Mouse (Mus musculus) myocyte (in vitro differentiated cells): ENCODE measurements at regions not wholly inside any gene's neighbourhood (a gene's known extent, or its start where the extent isn't known, plus 50 kb on each side); places are given as distances from the start of the nearest gene placed in this dataset.

ENCODE experiments used
- H3K27me3 ChIP-seq: one replicate; pipeline ENCODE4 v1.6.1; 2011; ENCODE audit not compliant: control insufficient read depth, insufficient read depth, insufficient read length
- H3K36me3 ChIP-seq: one replicate; pipeline ENCODE4 v1.6.1; 2011; ENCODE audit not compliant: control insufficient read depth, insufficient read depth
- H3K4me2 ChIP-seq: one replicate; pipeline ENCODE4 v1.6.1; 2011; ENCODE audit warnings: low read depth, control low read depth
- H3K4me3 ChIP-seq: one replicate; pipeline ENCODE4 v1.5.1; 2011; ENCODE audit warnings: mild to moderate bottlenecking, control low read depth, moderate library complexity
- H3K79me2 ChIP-seq: one replicate; pipeline ENCODE4 v1.6.1; 2011; ENCODE audit not compliant: control insufficient read depth, insufficient read depth
- H3ac ChIP-seq: one replicate; pipeline ENCODE4 v1.6.1; 2011; ENCODE audit not compliant: control insufficient read depth, insufficient read length
- CEBPB ChIP-seq: IDR thresholded peaks from 2 replicates; pipeline ENCODE4 v1.6.1; 2011; ENCODE audit warnings: mild to moderate bottlenecking, moderate library complexity; ENCODE audit not compliant: poor library complexity, insufficient read depth, severe bottlenecking
- E2F4 ChIP-seq: IDR thresholded peaks from one replicate; pipeline ENCODE4 v1.6.1; 2011; ENCODE audit warnings: mild to moderate bottlenecking, control low read depth, moderate library complexity; ENCODE audit not compliant: insufficient read depth
- MAX ChIP-seq: IDR thresholded peaks from one replicate; pipeline ENCODE4 v1.6.1; 2011; ENCODE audit warnings: low read depth, mild to moderate bottlenecking, control low read depth
- MYOD1 ChIP-seq, 3 experiments: IDR thresholded peaks; one replicate each; pipeline ENCODE4 v1.6.1; 2011; ENCODE audit warnings: control low read depth in 2 of 3, low read depth in 2 of 3, mild to moderate bottlenecking in 2 of 3, moderate library complexity in 1 of 3; ENCODE audit not compliant: insufficient read length in 2 of 3, control insufficient read depth in 1 of 3
- MYOG ChIP-seq, 3 experiments: IDR thresholded peaks; one replicate each; pipeline ENCODE4 v1.6.1; 2011; ENCODE audit warnings: control low read depth in 2 of 3, low read depth in 2 of 3, mild to moderate bottlenecking in 2 of 3; ENCODE audit not compliant: insufficient read length in 2 of 3, control insufficient read depth in 1 of 3, insufficient read depth in 1 of 3
- POLR2A ChIP-seq: IDR thresholded peaks from one replicate; pipeline ENCODE4 v1.6.1; 2011; ENCODE audit warnings: low read depth, mild to moderate bottlenecking, control low read depth, moderate library complexity; ENCODE audit not compliant: insufficient read length
- POLR2AphosphoS2 ChIP-seq: IDR thresholded peaks from one replicate; pipeline ENCODE4 v1.6.1; 2011; ENCODE audit warnings: low read depth, control low read depth; ENCODE audit not compliant: insufficient read length
- REST ChIP-seq: IDR thresholded peaks from one replicate; pipeline ENCODE4 v1.6.1; 2011; ENCODE audit warnings: mild to moderate bottlenecking, control low read depth, moderate library complexity; ENCODE audit not compliant: insufficient read depth, insufficient read length
- SRF ChIP-seq: IDR thresholded peaks from one replicate; pipeline ENCODE4 v1.6.1; 2011; ENCODE audit warnings: low read depth; ENCODE audit not compliant: control insufficient read depth, insufficient read length
- TCF12 ChIP-seq: IDR thresholded peaks from one replicate; pipeline ENCODE4 v1.6.1; 2011; ENCODE audit warnings: mild to moderate bottlenecking, control low read depth; ENCODE audit not compliant: poor library complexity, insufficient read depth, severe bottlenecking
- TCF3 ChIP-seq: IDR thresholded peaks from one replicate; pipeline ENCODE4 v1.6.1; 2011; ENCODE audit warnings: low read depth, control low read depth; ENCODE audit not compliant: insufficient read length
- USF1 ChIP-seq: IDR thresholded peaks from one replicate; pipeline ENCODE4 v1.6.1; 2011; ENCODE audit warnings: low read depth, mild to moderate bottlenecking, control low read depth, moderate library complexity

DNA sequence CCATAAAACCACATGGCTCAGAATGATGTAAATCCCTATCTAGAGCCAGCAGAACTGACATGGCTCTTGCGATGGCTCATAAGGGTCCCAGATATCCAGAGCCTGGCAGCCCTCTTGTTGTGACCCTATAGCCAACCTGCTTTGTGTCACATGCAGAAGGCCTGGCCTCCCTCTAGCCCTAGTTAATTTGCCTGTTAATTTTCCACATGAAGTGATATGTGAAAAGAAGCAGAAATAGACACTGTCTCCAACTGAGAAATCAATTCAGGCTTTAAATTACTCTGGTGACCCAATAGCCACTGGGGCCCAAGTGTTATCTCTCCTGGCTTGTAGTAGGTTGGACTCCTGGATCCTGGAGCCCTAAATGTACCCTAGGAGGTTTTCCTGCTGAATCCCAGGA, 103.3 kb upstream of the Usp47 start:
- Histone ChIP-seq H3K27me3 (no peaks in the 10 kb centered on the region), H3K4me3 (no peak overlapping the region), H3K4me2 (no peak overlapping the region), H3K36me3 (no peaks in the 10 kb centered on the region), H3ac (no peak overlapping the region), H3K79me2 (no peaks in the 10 kb centered on the region)
- TF ChIP-seq MYOG (IDR thresholded peaks at IDR 0.05; ENCODE audit: control insufficient read depth in 1 of 3, insufficient read depth in 1 of 3, insufficient read length in 2 of 3, low read depth in 2 of 3) = no peak
- no peak for TF ChIP-seq E2F4
- TF ChIP-seq TCF3 = no peak
- TF ChIP-seq POLR2AphosphoS2 = no peak
- no peak for TF ChIP-seq CEBPB
- no peak for TF ChIP-seq TCF12
- TF ChIP-seq SRF = no peak
- no peak for TF ChIP-seq REST
- no peak for TF ChIP-seq MYOD1 (IDR thresholded peaks at IDR 0.05; ENCODE audit: control insufficient read depth in 1 of 3, insufficient read length in 2 of 3, low read depth in 2 of 3)
- TF ChIP-seq MAX = no peak
- TF ChIP-seq USF1 = no peak
- no peak for TF ChIP-seq POLR2A

- no peak overlapping the region for H3K4me3 ChIP-seq
- H3K79me2 ChIP-seq = no peaks in the 10 kb centered on the region
- H3K27me3 ChIP-seq = no peaks in the 10 kb centered on the region
- no peak overlapping the region for H3K4me2 ChIP-seq
- TF ChIP-seq SRF (no peak), MAX (no peak), E2F4 (no peak)
- H3ac ChIP-seq = no peak overlapping the region
- no peaks in the 10 kb centered on the region for H3K36me3 ChIP-seq
Observed at GRCm38 (mm10) chr7:111903741-111904231, 119.5 kb upstream of the Usp47 start.

DNA sequence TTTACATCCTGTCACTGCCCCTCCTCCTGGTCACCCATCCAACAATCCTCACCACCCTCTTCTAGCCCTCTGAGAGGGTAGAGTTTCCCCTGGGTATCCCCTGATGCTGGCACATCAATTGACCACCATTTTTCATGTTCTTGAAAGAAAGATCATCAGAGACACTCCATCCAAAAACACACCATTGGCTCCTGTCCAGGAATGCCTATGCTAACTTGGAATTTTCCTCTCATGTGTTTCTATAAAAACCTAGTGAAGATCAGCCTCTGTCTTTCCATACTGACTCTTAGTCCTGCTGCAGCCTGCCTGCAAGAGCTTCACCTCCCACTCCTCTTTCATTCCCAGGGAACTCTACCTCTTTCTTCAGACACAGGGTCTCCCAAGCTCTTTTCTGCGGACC, 117.2 kb upstream of the Galnt18 start:
- Histone ChIP-seq H3K79me2 (no peaks in the 10 kb centered on the region), H3ac (no peak overlapping the region), H3K27me3 (no peaks in the 10 kb centered on the region), H3K4me2 (no peak overlapping the region), H3K4me3 (no peak overlapping the region), H3K36me3 (no peaks in the 10 kb centered on the region)
- no peak for TF ChIP-seq MYOD1 (IDR thresholded peaks at IDR 0.05; ENCODE audit: control insufficient read depth in 1 of 3, insufficient read length in 2 of 3, low read depth in 2 of 3)

DNA sequence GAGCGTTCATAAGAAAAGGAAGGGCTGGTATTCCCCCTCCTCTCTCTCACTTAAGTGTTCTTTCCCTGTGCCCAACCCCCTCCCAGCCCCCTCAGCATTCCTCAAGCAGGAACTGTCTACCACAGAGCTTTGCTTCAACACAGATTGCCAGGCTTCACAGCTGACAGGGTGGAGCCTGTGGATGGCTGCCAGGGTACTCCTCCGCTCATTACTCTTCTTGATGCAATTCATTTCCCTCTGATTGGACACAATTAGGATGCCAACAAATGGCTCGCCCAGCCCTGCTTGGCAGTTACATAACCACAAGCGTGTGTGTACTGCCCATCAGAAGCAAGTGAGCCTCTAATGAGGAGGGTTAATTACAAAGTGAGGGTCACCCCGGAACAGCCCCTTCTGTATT, 116.5 kb upstream of the Galnt18 start:
- Histone ChIP-seq H3K27me3 (no peaks in the 10 kb centered on the region), H3K36me3 (no peaks in the 10 kb centered on the region), H3ac (no peak overlapping the region), H3K4me2 (peak overlapping the region; percentile 42), H3K79me2 (no peaks in the 10 kb centered on the region), H3K4me3 (no peak overlapping the region)
- TF ChIP-seq MYOD1 (IDR thresholded peaks at IDR 0.05; ENCODE audit: control insufficient read depth in 1 of 3, insufficient read length in 2 of 3, low read depth in 2 of 3) = peak in 2 of 3 experiments; percentile 52 to 70
- TF ChIP-seq POLR2A = no peak
- TF ChIP-seq MYOG (IDR thresholded peaks at IDR 0.05; ENCODE audit: control insufficient read depth in 1 of 3, insufficient read depth in 1 of 3, insufficient read length in 2 of 3, low read depth in 2 of 3) = peak in 2 of 3 experiments; percentile 42 to 78

GRCm38 (mm10) chr7:111882991-111883390, 103.2 kb upstream of the Galnt18 start:
- Histone ChIP-seq H3ac (no peak overlapping the region), H3K79me2 (no peaks in the 10 kb centered on the region), H3K4me3 (no peak overlapping the region), H3K36me3 (no peaks in the 10 kb centered on the region), H3K27me3 (no peaks in the 10 kb centered on the region), H3K4me2 (no peak overlapping the region)
- no peak for TF ChIP-seq TCF12
- TF ChIP-seq SRF = no peak
- no peak for TF ChIP-seq POLR2A
- TF ChIP-seq MYOG (IDR thresholded peaks at IDR 0.05; ENCODE audit: control insufficient read depth in 1 of 3, insufficient read depth in 1 of 3, insufficient read length in 2 of 3, low read depth in 2 of 3) = no peak
- TF ChIP-seq CEBPB = no peak
- TF ChIP-seq USF1 = no peak
- no peak for TF ChIP-seq E2F4
- TF ChIP-seq TCF3 = no peak
- TF ChIP-seq REST = no peak
- TF ChIP-seq MAX = no peak
- no peak for TF ChIP-seq MYOD1 (IDR thresholded peaks at IDR 0.05; ENCODE audit: control insufficient read depth in 1 of 3, insufficient read length in 2 of 3, low read depth in 2 of 3)
- TF ChIP-seq POLR2AphosphoS2 = no peak

DNA sequence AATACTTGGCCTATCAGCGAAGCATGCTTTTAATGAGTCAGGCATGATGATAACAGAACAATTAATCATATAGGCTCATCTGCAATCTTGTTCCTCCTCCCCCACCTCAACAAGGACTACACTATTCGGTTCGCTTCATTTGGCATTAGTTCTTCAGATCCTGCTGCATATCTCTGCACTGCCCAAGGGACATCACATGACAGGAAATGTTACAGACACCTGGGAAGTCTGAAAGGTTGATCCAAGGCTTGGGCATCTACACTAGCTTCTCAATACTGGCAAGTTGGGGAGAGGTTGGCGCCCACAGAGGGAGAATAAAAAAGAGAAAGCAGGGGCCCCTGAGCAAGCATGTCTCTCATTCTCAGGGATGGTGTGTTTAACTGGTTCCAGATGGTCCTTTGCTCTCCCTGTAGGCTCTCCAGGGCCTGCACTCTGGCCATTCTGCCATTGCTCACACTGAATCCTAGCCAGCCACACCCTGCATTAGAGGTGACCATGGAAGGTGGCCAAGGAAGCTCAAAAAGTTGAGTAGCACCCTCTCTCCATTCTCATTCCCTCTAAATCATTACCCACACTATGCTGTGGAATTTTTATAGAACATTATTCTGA, 100.4 kb upstream of the Galnt18 start:
- H3K27me3 ChIP-seq = no peaks in the 10 kb centered on the region
- no peak overlapping the region for H3K4me2 ChIP-seq
- H3ac ChIP-seq = no peak overlapping the region
- no peak overlapping the region for H3K4me3 ChIP-seq
- TF ChIP-seq USF1 (peak; percentile 59), TCF3 (no peak)
- no peaks in the 10 kb centered on the region for H3K79me2 ChIP-seq
- H3K36me3 ChIP-seq = no peaks in the 10 kb centered on the region
